Mouse (Mus musculus) CH12.LX (cell line): ENCODE data around the gene Tmem206. TPM values are rescaled to one million over a fixed set of nuclear protein-coding genes. Genes with fewer than 3 reads are reported as not detected.

Experiments
- DNase-seq: peaks from one replicate; pipeline ENCODE4 v3.0.0-alpha.2; 2013; ENCODE audit errors: extremely low read depth
- H3K27ac ChIP-seq: 2 replicates; pipeline ENCODE4 v1.5.1; 2012; ENCODE audit warnings: low read depth, mild to moderate bottlenecking, control low read depth, moderate library complexity; ENCODE audit not compliant: insufficient read depth
- H3K27me3 ChIP-seq: replicated peaks from 2 replicates; pipeline ENCODE3; 2012; ENCODE audit warnings: inconsistent platforms
- H3K36me3 ChIP-seq, 2 experiments: replicated peaks in 1 of 2; 2 replicates each; pipeline versions ENCODE3 to v1.6.1; 2012; ENCODE audit warnings: inconsistent platforms in 1 of 2, low read length in 1 of 2, mild to moderate bottlenecking in 1 of 2, mixed read lengths in 1 of 2, moderate library complexity in 1 of 2; ENCODE audit not compliant: control insufficient read depth in 1 of 2, insufficient read depth in 1 of 2
- H3K4me1 ChIP-seq, 2 experiments: 2 replicates each; pipeline ENCODE4 v1.6.1; 2012; ENCODE audit warnings: inconsistent platforms in 1 of 2, moderate library complexity in 1 of 2; ENCODE audit not compliant: insufficient read depth in 2 of 2, control insufficient read depth in 1 of 2
- H3K4me2 ChIP-seq: 2 replicates; pipeline ENCODE4 v1.6.1; 2012; ENCODE audit warnings: low read depth, mild to moderate bottlenecking, control low read depth; ENCODE audit not compliant: poor library complexity, insufficient read depth, severe bottlenecking
- H3K4me3 ChIP-seq, 3 experiments: fragments of 150-350 bp in 1 of 3; sonication (generic) in 1 of 3; replicated peaks in 1 of 3; 2 replicates each; pipeline versions ENCODE3 to v1.5.1; 2011 to 2012; ENCODE audit warnings: low read depth in 2 of 3, low read length in 2 of 3, mild to moderate bottlenecking in 2 of 3, moderate library complexity in 2 of 3, control low read depth in 1 of 3, improper control_type of control experiment in 1 of 3, inconsistent platforms in 1 of 3, mixed read lengths in 1 of 3; ENCODE audit not compliant: poor library complexity in 1 of 3
- H3K79me2 ChIP-seq: replicated peaks from 2 replicates; pipeline ENCODE4 v1.6.1; 2012; ENCODE audit warnings: mild to moderate bottlenecking, moderate library complexity; ENCODE audit not compliant: control insufficient read depth, poor library complexity, insufficient read depth, severe bottlenecking; ENCODE audit errors: extremely low read depth
- H3K9ac ChIP-seq: 2 replicates; pipeline ENCODE4 v1.6.1; 2012; ENCODE audit warnings: low read depth, mild to moderate bottlenecking, control low read depth, moderate library complexity; ENCODE audit not compliant: insufficient read depth
- H3K9me3 ChIP-seq: replicated peaks from 2 replicates; pipeline ENCODE3; 2012; ENCODE audit warnings: low read length, inconsistent platforms, mixed read lengths
- BHLHE40 ChIP-seq: IDR thresholded peaks from 2 replicates; pipeline ENCODE4 v1.6.1; 2011; ENCODE audit warnings: mild to moderate bottlenecking, low read depth, low read length, improper control_type of control experiment
- CHD1 ChIP-seq: IDR thresholded peaks from 2 replicates; pipeline ENCODE4 v1.6.1; 2012; ENCODE audit warnings: low read depth, low read length, improper control_type of control experiment, inconsistent platforms
- CHD2 ChIP-seq: IDR thresholded peaks from 2 replicates; pipeline ENCODE4 v1.6.1; 2011; ENCODE audit warnings: low read length, improper control_type of control experiment
- CTCF ChIP-seq, 2 experiments: IDR thresholded peaks in 1 of 2; conservative IDR thresholded peaks in 1 of 2; 2 replicates each; pipeline ENCODE4 v1.5.1; 2011 to 2012; ENCODE audit warnings: low read depth in 2 of 2, low read length in 2 of 2, improper control_type of control experiment in 1 of 2, inconsistent platforms in 1 of 2, mild to moderate bottlenecking in 1 of 2, moderate library complexity in 1 of 2
- E2F4 ChIP-seq: IDR thresholded peaks from 2 replicates; pipeline ENCODE4 v1.6.1; 2011; ENCODE audit warnings: low read depth, low read length, improper control_type of control experiment; ENCODE audit not compliant: insufficient replicate concordance
- ELF1 ChIP-seq: IDR thresholded peaks from 2 replicates; pipeline ENCODE4 v1.6.1; 2014; ENCODE audit warnings: low read depth, mild to moderate bottlenecking, inconsistent platforms, low read length, improper control_type of control experiment
- ETS1 ChIP-seq: conservative IDR thresholded peaks from 2 replicates; pipeline ENCODE4 v1.6.1; 2012; ENCODE audit warnings: low read depth, mild to moderate bottlenecking, inconsistent platforms, low read length, improper control_type of control experiment, moderate library complexity
- GABPA ChIP-seq: IDR thresholded peaks from 2 replicates; pipeline ENCODE4 v1.6.1; 2012; ENCODE audit warnings: low read depth, low read length, improper control_type of control experiment, inconsistent platforms; ENCODE audit not compliant: insufficient replicate concordance
- HCFC1 ChIP-seq: IDR thresholded peaks from 2 replicates; pipeline ENCODE4 v1.6.1; 2012; ENCODE audit warnings: low read depth, mild to moderate bottlenecking, inconsistent platforms, low read length, improper control_type of control experiment
- IRF4 ChIP-seq: IDR thresholded peaks from 2 replicates; pipeline ENCODE4 v1.6.1; 2014; ENCODE audit warnings: low read depth, mild to moderate bottlenecking, inconsistent platforms, low read length, improper control_type of control experiment
- JUND ChIP-seq: conservative IDR thresholded peaks from 2 replicates; pipeline ENCODE4 v1.6.1; 2011; ENCODE audit warnings: low read depth, low read length, improper control_type of control experiment
- KAT2A ChIP-seq: IDR thresholded peaks from 2 replicates; pipeline ENCODE4 v1.6.1; 2012; ENCODE audit warnings: low read length, improper control_type of control experiment, inconsistent platforms; ENCODE audit not compliant: insufficient replicate concordance
- MAFK ChIP-seq: IDR thresholded peaks from 2 replicates; pipeline ENCODE4 v1.6.1; 2011; ENCODE audit warnings: low read length, improper control_type of control experiment; ENCODE audit not compliant: insufficient replicate concordance
- MAX ChIP-seq: IDR thresholded peaks from 2 replicates; pipeline ENCODE4 v1.6.1; 2011; ENCODE audit warnings: low read length, improper control_type of control experiment
- MAZ ChIP-seq: IDR thresholded peaks from 2 replicates; pipeline ENCODE4 v1.6.1; 2012; ENCODE audit warnings: low read depth, mild to moderate bottlenecking, inconsistent platforms, low read length, improper control_type of control experiment, moderate library complexity
- MXI1 ChIP-seq: IDR thresholded peaks from 2 replicates; pipeline ENCODE4 v1.6.1; 2011; ENCODE audit warnings: mild to moderate bottlenecking, low read depth, low read length, improper control_type of control experiment
- MYC ChIP-seq: IDR thresholded peaks from 2 replicates; pipeline ENCODE4 v1.6.1; 2011; ENCODE audit warnings: low read depth, mild to moderate bottlenecking, improper control_type of control experiment, low read length
- NELFE ChIP-seq: IDR thresholded peaks from 2 replicates; pipeline ENCODE4 v1.6.1; 2011; ENCODE audit warnings: low read depth, low read length, improper control_type of control experiment
- NRF1 ChIP-seq: IDR thresholded peaks from 2 replicates; pipeline ENCODE4 v1.6.1; 2014; ENCODE audit warnings: low read depth, mild to moderate bottlenecking, inconsistent platforms, low read length, improper control_type of control experiment, moderate library complexity
- PAX5 ChIP-seq: IDR thresholded peaks from 2 replicates; pipeline ENCODE4 v1.6.1; 2012; ENCODE audit warnings: low read length, inconsistent platforms, mixed read lengths
- POLR2AphosphoS2 ChIP-seq: IDR thresholded peaks from 2 replicates; pipeline ENCODE4 v1.6.1; 2011; ENCODE audit warnings: low read depth, low read length, improper control_type of control experiment
- RAD21 ChIP-seq: IDR thresholded peaks from 2 replicates; pipeline ENCODE4 v1.6.1; 2011; ENCODE audit warnings: low read depth, mild to moderate bottlenecking, low read length, improper control_type of control experiment, moderate library complexity
- SIN3A ChIP-seq: IDR thresholded peaks from 2 replicates; pipeline ENCODE4 v1.6.1; 2012; ENCODE audit warnings: low read length, improper control_type of control experiment, inconsistent platforms
- TBP ChIP-seq: conservative IDR thresholded peaks from 2 replicates; pipeline ENCODE4 v1.6.1; 2011; ENCODE audit warnings: low read depth, low read length, improper control_type of control experiment
- USF2 ChIP-seq: conservative IDR thresholded peaks from 2 replicates; pipeline ENCODE4 v1.6.1; 2011; ENCODE audit warnings: low read depth, low read length, improper control_type of control experiment
- ZC3H11A ChIP-seq: IDR thresholded peaks from 2 replicates; pipeline ENCODE4 v1.6.1; 2012; ENCODE audit warnings: low read depth, mild to moderate bottlenecking, inconsistent platforms, low read length, improper control_type of control experiment
- ZKSCAN1 ChIP-seq: IDR thresholded peaks from 2 replicates; pipeline ENCODE4 v1.6.1; 2012; ENCODE audit warnings: low read depth, inconsistent platforms, low read length, improper control_type of control experiment, borderline replicate concordance
- ZMIZ1 ChIP-seq: IDR thresholded peaks from 2 replicates; pipeline ENCODE4 v1.6.1; 2012; ENCODE audit warnings: low read depth, mild to moderate bottlenecking, inconsistent platforms, low read length, improper control_type of control experiment
- ZNF384 ChIP-seq: IDR thresholded peaks from 2 replicates; pipeline ENCODE4 v1.6.1; 2012; ENCODE audit warnings: low read depth, low read length, improper control_type of control experiment, inconsistent platforms
- dilution Hi-C: fragments of 300-500 bp; cut with MboI; formaldehyde crosslinking; loops from 2 replicates; pipeline ENCODE4 v1.14.3; 2020; ENCODE audit warnings: low sequenced_read_pairs; ENCODE audit not compliant: extremely low pct_unique_long_range_greater_than_20kb, extremely low pct_ligation_motif_present
- in situ Hi-C: fragments of 300-500 bp; cut with MboI; formaldehyde crosslinking; loops from 3 replicates; pipeline ENCODE4 v1.14.3; 2019; ENCODE audit warnings: low sequenced_read_pairs, low pct_ligation_motif_present, low pct_unique_long_range_greater_than_20kb, mixed read lengths
- polyA plus RNA-seq: library from polyadenylated mRNA; unstranded; fragments of >175 nt; gene quantifications from 2 replicates; pipeline ENCODE4 v1.2.1, GENCODE M21; 2012; ENCODE audit warnings: low read depth; ENCODE audit not compliant: insufficient read length
- total RNA-seq, 2 experiments: library from RNA; depleted of rRNA; stranded (reverse); fragments of 300-350 nt in 1 of 2; fragments of >200 nt in 1 of 2; gene quantifications; 2 replicates each; pipeline ENCODE4 v1.2.3; 2012 to 2014

Tmem206 gene
- total and polyA plus RNA-seq, 3 experiments: 13.1 to 16.4 (median 15.4) TPM

GRCm38 (mm10) chr1:191324733-191325590 is 750 bp upstream of the Tmem206 start:
- Histone ChIP-seq H3K4me3 (no peak overlapping the region), H3K27ac (no peak overlapping the region), H3K79me2 (peaks cover 13% of the 10 kb centered on the region), H3K36me3 (peaks cover 0 to 15% of the 10 kb centered on the region in 2 experiments), H3K9ac (no peak overlapping the region), H3K27me3 (no peaks in the 10 kb centered on the region), H3K4me1 (peaks cover 19 to 50% of the 10 kb centered on the region in 2 experiments), H3K4me2 (peak overlapping the region; percentile 39; the same call in 1 of the 2 replicates), H3K9me3 (no peaks in the 10 kb centered on the region)
- TF ChIP-seq GABPA (no peak), USF2 (no peak), MAX (no peak), ETS1 (no peak), ZMIZ1 (no peak), MAZ (no peak), ZKSCAN1 (no peak), POLR2AphosphoS2 (no peak), PAX5 (no peak), IRF4 (no peak), RAD21 (no peak), CHD1 (no peak)
- dilution Hi-C loops: no loop called here
- DNase-seq: no peak
- in situ Hi-C loops: loop anchor here (25.0 kb wide), 1 partner anchor 487 kb away; the partner anchor contains the start of gene Nek2

GRCm38 (mm10) chr1:191326233-191326882 is 646 bp downstream of the Tmem206 start:
- H3K9me3 ChIP-seq: no peaks in the 10 kb centered on the region
- peak overlapping the region; percentile 61 to 96 (median 93) for H3K4me3 ChIP-seq
- H3K36me3 ChIP-seq: peaks cover 0 to 29% of the 10 kb centered on the region in 2 experiments
- H3K27me3 ChIP-seq: no peaks in the 10 kb centered on the region
- peak overlapping the region; percentile 73 for H3K4me2 ChIP-seq
- in situ Hi-C loops (loop anchor here (25.0 kb wide), 1 partner anchor 486 kb away; the partner anchor contains the start of gene Nek2), dilution Hi-C loops (no loop called here)
- peaks cover 19 to 52% of the 10 kb centered on the region in 2 experiments for H3K4me1 ChIP-seq
- peak overlapping the region; percentile 77 for H3K9ac ChIP-seq
- DNase-seq: peak; percentile 71
- H3K27ac ChIP-seq: peak overlapping the region; percentile 68
- peaks cover 15% of the 10 kb centered on the region for H3K79me2 ChIP-seq
- TF ChIP-seq IRF4 (peak; percentile 44; the same call in 1 of the 2 replicates), ELF1 (no peak), MAX (peak; percentile 53; the same call in 1 of the 2 replicates), MXI1 (0 out of 2 replicates have a peak, but pooled peaks have one; percentile 4), ZNF384 (no peak), MAZ (no peak), ZC3H11A (no peak), HCFC1 (no peak), NELFE (no peak), JUND (no peak), BHLHE40 (no peak), MAFK (no peak), SIN3A (no peak), CHD1 (peak; percentile 29; the same call in 1 of the 2 replicates), GABPA (no peak), NRF1 (no peak), ZMIZ1 (0 out of 2 replicates have a peak, but pooled peaks have one; percentile 11), E2F4 (no peak), CHD2 (no peak), CTCF (conservative IDR thresholded peaks at IDR 0.05 in 1 of 2, IDR thresholded peaks at IDR 0.05 in 1 of 2; ENCODE audit: low read depth in 2 of 2, low read length in 2 of 2) (no peak), MYC (no peak), TBP (no peak), KAT2A (no peak)
